Mouse (Mus musculus): Measurements from ENCODE around the gene Atp9a. TPM values are rescaled to one million over a fixed set of nuclear protein-coding genes. Genes with fewer than 3 reads are reported as not detected.

The Atp9a gene
- polyA plus RNA-seq, 1 experiment from 2014 or later, result 4.4 TPM

DNA sequence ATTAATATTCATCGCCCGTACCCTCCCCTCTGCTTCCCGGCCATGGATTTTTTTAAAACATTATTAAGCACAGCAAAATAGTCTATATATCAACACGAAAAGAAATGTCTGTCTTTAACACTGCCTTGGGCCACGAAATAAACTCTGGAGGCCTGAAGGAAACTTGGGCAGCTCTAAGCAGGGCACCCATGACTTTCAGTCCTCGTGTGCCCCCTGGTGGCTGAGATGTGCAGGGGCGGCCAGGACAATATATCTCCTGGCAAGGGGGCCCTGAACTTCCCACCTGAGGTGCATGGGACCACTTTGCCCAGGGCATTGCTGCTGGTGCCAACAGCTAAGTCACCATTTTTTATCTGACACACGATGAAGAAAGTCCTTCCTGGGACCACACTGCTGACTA is 113.4 kb downstream of the Atp9a start:
- no peaks in the 10 kb centered on the region; the same call in none of the 2 replicates for H3K27me3 ChIP-seq (replicated peaks; ENCODE audit: control insufficient read depth, insufficient read depth, low read length)
- no peak overlapping the region for H3K9ac ChIP-seq (ENCODE audit: low read depth, low read length)
- peaks cover 12% of the 10 kb centered on the region for H3K4me1 ChIP-seq (replicated peaks; ENCODE audit: control insufficient read depth, insufficient read depth, low read length)
- no peak overlapping the region for H3K27ac ChIP-seq (ENCODE audit: low read depth, low read length)
- H3K4me3 ChIP-seq (ENCODE audit: low read depth, low read length), result no peak overlapping the region
- WGBS, result 29% methylated on average over 8 of the region's 8 CpGs
- H3K9me3 ChIP-seq (ENCODE audit: control insufficient read depth, low read length), result peaks cover 2% of the 10 kb centered on the region; the same call in 1 of the 2 replicates
- no peak overlapping the region for H3K4me2 ChIP-seq
- H3K36me3 ChIP-seq (ENCODE audit: control insufficient read depth, insufficient read depth, low read length), result no peaks in the 10 kb centered on the region
- ATAC-seq (replicated peaks; ENCODE audit: low FRiP score) (no peak), DNase-seq (ENCODE audit: low spot score) (peak; percentile 73)

DNA sequence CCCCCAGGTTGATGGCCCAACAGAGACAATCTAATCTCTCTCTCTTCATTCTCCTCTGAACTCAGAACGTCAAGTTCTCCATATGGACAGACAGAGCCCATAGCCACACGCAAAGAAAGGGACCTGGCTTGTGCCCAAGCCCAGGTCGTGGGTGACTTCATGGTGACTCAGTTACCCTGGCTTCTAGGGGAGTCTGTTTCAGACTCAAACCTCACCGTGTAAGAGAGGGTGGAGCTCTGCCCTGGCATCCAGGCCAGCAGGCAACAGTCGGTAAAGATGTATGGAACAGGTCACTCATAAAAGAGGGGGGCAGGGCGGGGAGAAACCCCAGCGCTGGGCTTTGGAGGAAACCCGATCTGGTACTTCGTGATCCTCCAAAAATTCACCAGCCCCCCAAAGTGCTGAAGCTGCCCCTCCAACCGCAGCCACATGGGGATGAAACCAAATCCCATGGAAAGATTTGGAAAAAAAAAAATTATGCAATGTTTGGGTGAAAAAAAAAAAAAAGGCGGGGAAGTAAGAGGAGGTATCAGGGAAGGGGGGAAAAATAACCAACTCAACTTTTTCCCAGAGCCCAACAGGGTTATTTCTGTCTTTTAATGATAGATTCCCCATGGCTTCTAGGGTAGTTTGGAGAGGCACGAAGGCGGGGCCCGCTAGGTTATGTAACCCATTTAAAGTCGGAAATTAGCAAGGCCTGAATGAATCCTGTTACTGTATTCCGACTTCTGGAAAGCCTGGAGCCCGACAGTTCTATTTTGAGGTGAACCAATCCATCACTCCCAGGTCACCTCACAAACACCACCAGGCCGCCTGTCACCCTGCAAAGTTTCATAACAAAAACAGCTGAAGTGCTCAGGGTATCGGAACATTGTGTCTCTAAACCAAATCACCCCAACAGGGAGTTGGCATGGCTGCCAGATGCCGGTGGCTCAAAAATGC is 114.1 kb downstream of the Atp9a start:
- Histone ChIP-seq H3K4me2 (no peak overlapping the region), H3K27me3 (replicated peaks; ENCODE audit: control insufficient read depth, insufficient read depth, low read length) (no peaks in the 10 kb centered on the region; the same call in none of the 2 replicates), H3K27ac (ENCODE audit: low read depth, low read length) (no peak overlapping the region), H3K9me3 (ENCODE audit: control insufficient read depth, low read length) (peaks cover 2% of the 10 kb centered on the region; the same call in 1 of the 2 replicates), H3K9ac (ENCODE audit: low read depth, low read length) (no peak overlapping the region), H3K36me3 (ENCODE audit: control insufficient read depth, insufficient read depth, low read length) (no peaks in the 10 kb centered on the region), H3K4me3 (ENCODE audit: low read depth, low read length) (no peak overlapping the region), H3K4me1 (replicated peaks; ENCODE audit: control insufficient read depth, insufficient read depth, low read length) (peaks cover 5% of the 10 kb centered on the region)
- no peak for ATAC-seq (replicated peaks; ENCODE audit: low FRiP score)
- DNase-seq (ENCODE audit: low spot score), result no peak
- 67% methylated on average over 20 of the region's 20 CpGs for WGBS

DNA sequence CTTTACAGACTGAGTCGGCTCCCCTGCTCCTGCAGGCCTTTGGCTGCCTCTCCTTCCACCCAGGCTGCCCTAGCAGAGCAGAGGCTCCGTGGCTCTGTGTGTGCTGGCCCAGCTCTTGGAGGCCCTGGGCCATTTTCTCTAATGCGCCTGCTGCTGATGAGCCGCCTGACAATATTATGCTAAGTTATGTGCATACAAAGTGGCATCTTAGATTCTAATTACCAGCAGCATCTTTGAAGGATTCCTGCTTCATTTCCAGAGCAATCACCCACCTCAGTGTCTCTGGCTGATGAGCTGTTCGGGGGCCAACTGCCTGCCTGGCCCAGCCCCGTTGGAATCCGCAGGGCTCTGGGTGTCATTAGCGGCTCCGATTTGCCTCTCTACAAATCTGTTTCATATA is 115.8 kb downstream of the Atp9a start:
- Histone ChIP-seq H3K4me3 (ENCODE audit: low read depth, low read length) (no peak overlapping the region), H3K4me1 (replicated peaks; ENCODE audit: control insufficient read depth, insufficient read depth, low read length) (no peaks in the 10 kb centered on the region), H3K36me3 (ENCODE audit: control insufficient read depth, insufficient read depth, low read length) (no peaks in the 10 kb centered on the region), H3K9me3 (ENCODE audit: control insufficient read depth, low read length) (peaks cover 2% of the 10 kb centered on the region; the same call in 1 of the 2 replicates), H3K27me3 (replicated peaks; ENCODE audit: control insufficient read depth, insufficient read depth, low read length) (no peaks in the 10 kb centered on the region; the same call in none of the 2 replicates), H3K9ac (ENCODE audit: low read depth, low read length) (no peak overlapping the region), H3K4me2 (no peak overlapping the region), H3K27ac (ENCODE audit: low read depth, low read length) (no peak overlapping the region)
- ATAC-seq (replicated peaks; ENCODE audit: low FRiP score) (no peak), DNase-seq (ENCODE audit: low spot score) (no peak)
- WGBS, result 82% methylated on average over 9 of the region's 9 CpGs

DNA sequence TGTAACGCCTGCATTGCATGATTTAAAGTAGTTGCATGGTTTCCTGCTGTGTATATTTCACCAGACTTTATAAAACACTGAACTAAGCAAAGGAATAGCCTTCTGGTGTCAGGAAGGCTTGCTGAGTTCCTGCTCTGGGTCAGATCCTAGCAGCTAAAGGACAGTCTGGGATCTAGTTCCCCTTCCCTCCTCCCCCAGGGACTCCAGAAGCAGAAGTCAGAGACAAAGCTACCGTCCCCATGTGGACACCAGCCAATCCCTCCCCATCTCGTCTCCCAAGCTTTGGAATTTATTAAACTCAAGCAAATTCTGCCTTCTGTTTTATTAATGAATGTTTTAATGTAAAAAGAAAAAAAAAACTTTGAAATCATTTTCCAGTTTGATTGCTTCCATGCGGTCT is 117.1 kb downstream of the Atp9a start:
- Histone ChIP-seq H3K4me1 (replicated peaks; ENCODE audit: control insufficient read depth, insufficient read depth, low read length) (no peaks in the 10 kb centered on the region), H3K27me3 (replicated peaks; ENCODE audit: control insufficient read depth, insufficient read depth, low read length) (no peaks in the 10 kb centered on the region; the same call in 1 of the 2 replicates), H3K27ac (ENCODE audit: low read depth, low read length) (no peak overlapping the region), H3K9me3 (ENCODE audit: control insufficient read depth, low read length) (peaks cover 2% of the 10 kb centered on the region; the same call in 1 of the 2 replicates), H3K9ac (ENCODE audit: low read depth, low read length) (no peak overlapping the region), H3K4me3 (ENCODE audit: low read depth, low read length) (no peak overlapping the region), H3K4me2 (no peak overlapping the region), H3K36me3 (ENCODE audit: control insufficient read depth, insufficient read depth, low read length) (no peaks in the 10 kb centered on the region)
- ATAC-seq (replicated peaks; ENCODE audit: low FRiP score) (no peak), DNase-seq (ENCODE audit: low spot score) (no peak)
- 70% methylated on average over 4 of the region's 4 CpGs for WGBS

DNA sequence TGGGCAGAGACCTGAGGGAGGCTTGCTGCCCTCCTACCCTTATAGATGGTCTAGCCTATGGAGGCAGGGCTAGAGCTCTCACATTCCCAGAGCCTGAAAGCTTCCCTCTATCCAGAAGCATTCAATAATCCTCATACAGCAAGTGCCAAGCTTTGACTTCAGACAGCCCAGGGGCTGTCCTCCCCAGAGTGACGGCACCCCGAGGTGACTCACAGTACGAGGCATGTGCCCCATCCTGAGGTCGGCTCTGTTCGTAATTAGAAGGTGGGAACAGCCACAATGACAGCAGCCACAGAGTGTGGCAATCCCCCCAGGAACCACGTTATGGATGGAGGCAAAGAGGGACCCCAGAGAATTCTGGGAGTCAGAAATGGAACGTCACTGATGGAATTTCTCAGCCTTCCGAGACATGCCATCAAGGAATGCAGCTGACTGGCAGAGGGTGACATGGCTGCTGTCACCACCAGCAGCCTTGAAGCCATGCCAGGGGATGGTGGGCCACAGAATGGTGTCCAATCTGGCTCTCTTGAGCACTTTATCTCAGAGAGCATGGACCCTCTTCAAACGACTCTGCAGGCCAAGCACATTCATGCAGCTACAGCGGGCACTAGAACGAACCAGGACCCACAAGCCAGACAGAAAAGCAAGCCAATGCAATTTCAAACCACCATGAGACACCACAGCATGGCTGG is 121.0 kb downstream of the Atp9a start:
- DNase-seq (ENCODE audit: low spot score) (no peak), ATAC-seq (replicated peaks; ENCODE audit: low FRiP score) (no peak)
- Histone ChIP-seq H3K36me3 (ENCODE audit: control insufficient read depth, insufficient read depth, low read length) (no peaks in the 10 kb centered on the region), H3K9ac (ENCODE audit: low read depth, low read length) (no peak overlapping the region), H3K4me2 (no peak overlapping the region), H3K4me1 (replicated peaks; ENCODE audit: control insufficient read depth, insufficient read depth, low read length) (no peaks in the 10 kb centered on the region), H3K9me3 (ENCODE audit: control insufficient read depth, low read length) (peaks cover 2% of the 10 kb centered on the region; the same call in 1 of the 2 replicates), H3K4me3 (ENCODE audit: low read depth, low read length) (no peak overlapping the region), H3K27me3 (replicated peaks; ENCODE audit: control insufficient read depth, insufficient read depth, low read length) (no peaks in the 10 kb centered on the region), H3K27ac (ENCODE audit: low read depth, low read length) (no peak overlapping the region)
- WGBS, result 76% methylated on average over 11 of the region's 11 CpGs

DNA sequence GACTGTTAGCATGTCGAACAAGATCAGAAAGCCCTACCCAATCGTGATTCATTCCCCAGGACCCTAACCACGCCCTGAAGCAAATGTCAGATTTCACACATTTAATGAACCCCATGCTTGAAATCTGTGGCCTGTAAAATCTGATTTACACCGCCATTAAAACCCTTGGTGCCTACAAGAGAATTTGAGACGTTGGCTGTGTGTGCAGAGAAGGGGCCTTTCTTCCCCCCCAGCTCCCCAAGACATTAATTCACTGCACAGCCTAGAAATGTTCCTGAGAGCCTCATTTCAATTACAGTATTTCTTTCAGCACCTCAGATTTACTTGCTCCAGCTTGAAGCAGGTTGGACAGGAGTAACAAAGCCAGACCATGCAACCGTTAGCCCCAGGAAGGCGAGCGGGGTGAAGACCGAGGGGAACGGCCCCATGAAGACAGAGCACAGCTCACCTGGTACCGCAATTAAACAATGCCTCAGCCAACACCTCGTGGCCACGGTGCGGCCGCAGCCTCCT is 123.9 kb downstream of the Atp9a start:
- no peak overlapping the region for H3K4me3 ChIP-seq (ENCODE audit: low read depth, low read length)
- WGBS, result 75% methylated on average over 15 of the region's 15 CpGs
- no peaks in the 10 kb centered on the region for H3K9me3 ChIP-seq (ENCODE audit: control insufficient read depth, low read length)
- no peak overlapping the region for H3K27ac ChIP-seq (ENCODE audit: low read depth, low read length)
- H3K4me2 ChIP-seq, result no peak overlapping the region
- H3K27me3 ChIP-seq (replicated peaks; ENCODE audit: control insufficient read depth, insufficient read depth, low read length), result no peaks in the 10 kb centered on the region
- H3K36me3 ChIP-seq (ENCODE audit: control insufficient read depth, insufficient read depth, low read length), result no peaks in the 10 kb centered on the region
- H3K4me1 ChIP-seq (replicated peaks; ENCODE audit: control insufficient read depth, insufficient read depth, low read length), result no peaks in the 10 kb centered on the region
- DNase-seq (ENCODE audit: low spot score) (no peak), ATAC-seq (replicated peaks; ENCODE audit: low FRiP score) (no peak)
- no peak overlapping the region for H3K9ac ChIP-seq (ENCODE audit: low read depth, low read length)

DNA sequence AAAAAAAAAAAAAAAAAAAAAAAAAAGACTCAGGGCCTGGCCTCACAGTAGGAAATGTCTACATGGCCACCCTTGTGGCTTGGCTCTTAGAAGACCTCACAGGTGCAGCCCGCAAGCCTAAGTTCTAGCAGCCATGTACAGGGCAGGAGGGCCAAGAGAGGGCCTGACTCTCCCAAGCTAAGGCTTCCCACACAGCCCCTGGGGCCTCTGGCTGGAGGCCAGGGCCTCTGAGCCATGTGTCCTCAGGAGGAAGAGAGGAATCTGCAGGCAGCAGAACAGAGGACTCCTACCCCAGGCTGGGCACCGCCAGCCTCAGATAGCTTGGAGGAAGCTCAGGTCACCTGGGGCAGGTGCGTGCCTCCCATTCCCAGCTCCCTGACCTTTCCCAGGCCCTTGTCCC is 127.0 kb downstream of the Atp9a start:
- Histone ChIP-seq H3K27me3 (replicated peaks; ENCODE audit: control insufficient read depth, insufficient read depth, low read length) (no peaks in the 10 kb centered on the region), H3K9me3 (ENCODE audit: control insufficient read depth, low read length) (no peaks in the 10 kb centered on the region), H3K9ac (ENCODE audit: low read depth, low read length) (no peak overlapping the region), H3K4me1 (replicated peaks; ENCODE audit: control insufficient read depth, insufficient read depth, low read length) (no peaks in the 10 kb centered on the region), H3K36me3 (ENCODE audit: control insufficient read depth, insufficient read depth, low read length) (no peaks in the 10 kb centered on the region), H3K27ac (ENCODE audit: low read depth, low read length) (no peak overlapping the region), H3K4me2 (no peak overlapping the region), H3K4me3 (ENCODE audit: low read depth, low read length) (no peak overlapping the region)
- WGBS, result 89% methylated on average over 3 of the region's 3 CpGs
- no peak for ATAC-seq (replicated peaks; ENCODE audit: low FRiP score)
- no peak for DNase-seq (ENCODE audit: low spot score)

DNA sequence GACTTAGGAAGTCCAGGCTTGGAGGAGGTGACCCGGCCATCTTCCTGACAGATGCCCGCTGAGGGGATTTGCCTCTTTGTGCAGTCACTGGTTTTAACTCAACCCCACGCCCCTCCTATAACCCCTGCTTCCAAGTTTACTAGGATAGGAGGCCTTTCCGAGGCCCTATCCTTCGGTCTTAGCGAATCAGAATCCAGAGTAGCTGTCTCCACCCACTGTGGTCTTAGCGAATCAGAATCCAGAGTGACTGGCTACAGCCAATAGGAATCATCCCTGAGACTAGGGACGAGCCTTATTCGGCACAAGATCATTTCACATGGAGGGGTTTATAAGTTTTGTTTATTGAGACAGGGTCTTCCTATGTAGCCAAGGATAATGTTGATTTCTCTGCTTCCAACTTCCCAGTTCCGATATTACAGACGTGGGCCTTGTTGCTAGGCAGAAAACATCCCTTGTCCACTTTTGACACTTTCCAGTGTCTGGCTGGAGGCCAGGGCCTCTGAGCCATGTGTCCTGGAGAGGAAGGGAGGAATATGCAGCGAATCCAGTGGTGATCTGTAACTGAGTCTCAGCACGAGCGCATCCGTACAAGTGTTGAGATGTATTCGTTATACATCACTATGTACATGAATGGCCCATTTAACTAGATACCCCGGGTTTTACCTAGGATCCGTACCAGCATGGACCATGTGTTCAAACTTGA is 127.9 kb downstream of the Atp9a start:
- Histone ChIP-seq H3K4me1 (replicated peaks; ENCODE audit: control insufficient read depth, insufficient read depth, low read length) (no peaks in the 10 kb centered on the region), H3K4me3 (ENCODE audit: low read depth, low read length) (no peak overlapping the region), H3K27me3 (replicated peaks; ENCODE audit: control insufficient read depth, insufficient read depth, low read length) (no peaks in the 10 kb centered on the region), H3K9me3 (ENCODE audit: control insufficient read depth, low read length) (no peaks in the 10 kb centered on the region), H3K9ac (ENCODE audit: low read depth, low read length) (no peak overlapping the region), H3K36me3 (ENCODE audit: control insufficient read depth, insufficient read depth, low read length) (no peaks in the 10 kb centered on the region), H3K27ac (ENCODE audit: low read depth, low read length) (no peak overlapping the region), H3K4me2 (no peak overlapping the region)
- whole genome bisulfite sequencing, result 77% methylated on average over 18 of the region's 18 CpGs
- DNase-seq (ENCODE audit: low spot score), result no peak
- no peak for ATAC-seq (replicated peaks; ENCODE audit: low FRiP score)
